Comparison of ENCODE assay signal across 8 mouse cellular contexts in the genomic region with DNA sequence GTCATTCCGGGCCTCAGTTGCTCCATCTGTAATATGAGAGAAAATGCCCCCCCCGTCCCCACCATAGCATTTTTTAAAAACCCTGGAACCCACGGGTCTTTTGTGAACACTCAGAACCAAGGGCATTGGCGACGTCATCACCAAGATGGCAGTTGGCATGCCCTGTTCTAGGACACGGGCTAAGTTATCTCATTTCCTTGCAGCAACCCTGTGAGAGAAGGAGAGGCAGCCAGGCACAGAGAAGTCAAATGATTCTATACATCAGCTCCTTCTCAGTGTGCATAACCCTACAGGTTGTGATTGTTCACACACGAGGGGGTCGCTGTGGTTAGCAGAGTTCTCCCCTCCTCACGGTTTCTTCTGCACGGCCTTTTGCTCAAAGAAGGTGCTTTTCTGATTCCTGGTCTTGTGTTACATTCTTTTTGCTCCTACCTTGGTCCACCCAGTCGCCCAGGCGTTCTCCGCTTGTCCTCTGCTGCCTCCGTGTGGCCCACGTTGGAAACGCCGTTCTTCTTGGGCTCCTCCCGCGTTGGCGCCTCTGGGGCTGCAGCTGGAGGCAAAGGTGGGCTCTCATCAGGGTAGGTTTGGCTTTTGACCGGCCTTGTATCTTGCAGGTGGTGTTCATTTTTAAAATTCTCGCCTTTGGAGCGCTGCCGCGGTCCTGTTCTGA. TPM values are rescaled to one million over a fixed set of nuclear protein-coding genes. Genes with fewer than 3 reads are reported as not detected.
DNase-seq lines count a peak whose midpoint lies in the region; ATAC-seq and TF ChIP-seq lines count a peak whose summit lies in the region.

No protein-coding gene starts in this region.

- no peaks in the 10 kb centered on the region for H3K9me3 ChIP-seq in forebrain, embryonic 10.5 days
- no peaks in the 10 kb centered on the region for H3K9me3 ChIP-seq in heart, postnatal 0 days (replicated peaks; ENCODE audit: control insufficient read depth, low read length)
- H3K9me3 ChIP-seq in liver, embryonic 13.5 days (replicated peaks): no peaks in the 10 kb centered on the region
- H3K9me3 ChIP-seq in neural tube, embryonic 13.5 days: no peaks in the 10 kb centered on the region

- peaks cover 69% of the 10 kb centered on the region for H3K27me3 ChIP-seq in forebrain, embryonic 10.5 days (ENCODE audit: poor library complexity, severe bottlenecking)
- peaks cover 16% of the 10 kb centered on the region for H3K27me3 ChIP-seq in heart, postnatal 0 days (ENCODE audit: control insufficient read depth, insufficient read depth, low read length)
- H3K27me3 ChIP-seq in liver, embryonic 13.5 days: peaks cover 12% of the 10 kb centered on the region
- H3K27me3 ChIP-seq in neural tube, embryonic 13.5 days: peaks cover 17% of the 10 kb centered on the region
- no peaks in the 10 kb centered on the region for H3K27me3 ChIP-seq in testis, adult 2 months (ENCODE audit: control insufficient read depth, insufficient read depth, low read length)

- TF ChIP-seq POLR2A in testis, adult 2 months (IDR thresholded peaks at IDR 0.05; ENCODE audit: control insufficient read depth, low read depth, low read length): no peak

- H3K36me3 ChIP-seq in forebrain, embryonic 10.5 days (replicated peaks): no peaks in the 10 kb centered on the region
- no peaks in the 10 kb centered on the region for H3K36me3 ChIP-seq in heart, postnatal 0 days (replicated peaks; ENCODE audit: control insufficient read depth, insufficient read depth, low read length)
- H3K36me3 ChIP-seq in liver, embryonic 13.5 days: no peaks in the 10 kb centered on the region
- no peaks in the 10 kb centered on the region for H3K36me3 ChIP-seq in neural tube, embryonic 13.5 days
- no peaks in the 10 kb centered on the region for H3K36me3 ChIP-seq in testis, adult 2 months (ENCODE audit: control insufficient read depth, insufficient read depth, low read length)

- peak; percentile 93 for TF ChIP-seq CTCF in heart, postnatal 0 days (IDR thresholded peaks at IDR 0.05; ENCODE audit: low read depth)
- peak; percentile 90; the same call in 1 of the 2 replicates for TF ChIP-seq CTCF in testis, adult 2 months (IDR thresholded peaks at IDR 0.05; ENCODE audit: control insufficient read depth, insufficient read depth, insufficient replicate concordance, low read depth, low read length)

- H3K4me2 ChIP-seq in heart, postnatal 0 days (ENCODE audit: low read depth, low read length): no peak overlapping the region
- H3K4me2 ChIP-seq in liver, embryonic 13.5 days: no peak overlapping the region
- peak overlapping the region; percentile 34 for H3K4me2 ChIP-seq in neural tube, embryonic 13.5 days

- peaks cover 43% of the 10 kb centered on the region for H3K4me1 ChIP-seq in forebrain, embryonic 10.5 days
- no peaks in the 10 kb centered on the region for H3K4me1 ChIP-seq in heart, postnatal 0 days (ENCODE audit: control insufficient read depth, insufficient read depth)
- no peaks in the 10 kb centered on the region for H3K4me1 ChIP-seq in liver, embryonic 13.5 days (replicated peaks)
- peaks cover 7% of the 10 kb centered on the region; the same call in 1 of the 2 replicates for H3K4me1 ChIP-seq in neural tube, embryonic 13.5 days (replicated peaks)
- H3K4me1 ChIP-seq in testis, adult 2 months (ENCODE audit: control insufficient read depth, insufficient read depth, low read length): peaks cover 21% of the 10 kb centered on the region

- peak overlapping the region; percentile 16; the same call in 1 of the 2 replicates for H3K4me3 ChIP-seq in forebrain, embryonic 10.5 days
- no peak overlapping the region for H3K4me3 ChIP-seq in heart, postnatal 0 days (ENCODE audit: low read depth, low read length)
- no peak overlapping the region for H3K4me3 ChIP-seq in liver, embryonic 13.5 days (replicated peaks)
- no peak overlapping the region for H3K4me3 ChIP-seq in neural tube, embryonic 13.5 days
- H3K4me3 ChIP-seq in testis, adult 2 months (ENCODE audit: control insufficient read depth, low read depth, low read length): peak overlapping the region; percentile 32

- TF ChIP-seq EP300 in heart, postnatal 0 days (IDR thresholded peaks at IDR 0.05; ENCODE audit: low read depth): no peak

- ATAC-seq in heart, postnatal 0 days (ENCODE audit: insufficient read depth, low read depth): 0 out of 2 replicates have a peak, but pooled peaks have one; percentile 30
- no peak for ATAC-seq in liver, embryonic 13.5 days (ENCODE audit: low read depth)
- peak; percentile 60 for ATAC-seq in neural tube, embryonic 13.5 days (ENCODE audit: low read depth)

- H3K9ac ChIP-seq in heart, postnatal 0 days (replicated peaks; ENCODE audit: low read depth, low read length): no peak overlapping the region
- no peak overlapping the region for H3K9ac ChIP-seq in liver, embryonic 13.5 days
- H3K9ac ChIP-seq in neural tube, embryonic 13.5 days: no peak overlapping the region

- H3K27ac ChIP-seq in forebrain, embryonic 10.5 days: no peak overlapping the region
- no peak overlapping the region for H3K27ac ChIP-seq in heart, postnatal 0 days (ENCODE audit: low read depth)
- no peak overlapping the region for H3K27ac ChIP-seq in liver, embryonic 13.5 days
- no peak overlapping the region for H3K27ac ChIP-seq in neural tube, embryonic 13.5 days (replicated peaks)
- no peak overlapping the region for H3K27ac ChIP-seq in testis, adult 2 months (ENCODE audit: control insufficient read depth, insufficient read depth, low read depth, low read length)

- peak; percentile 58 for DNase-seq in CD4-positive helper T cell, adult 2 months (ENCODE audit: low read depth, low spot score)
- peak; percentile 81 for DNase-seq in brain, adult 2 months (ENCODE audit: low read depth, low spot score)
- peak; percentile 85 for DNase-seq in forebrain, embryonic 10.5 days (ENCODE audit: extremely low spot score, low spot score)
- DNase-seq in heart, postnatal 0 days (ENCODE audit: low spot score): peak; percentile 31
- peak; percentile 56 to 90 for DNase-seq in kidney, postnatal 36 days
- DNase-seq in liver, embryonic 13.5 days: peak; percentile 34

- 18% methylated on average over 25 of the region's 25 CpGs for WGBS in forebrain, embryonic 10.5 days
- WGBS in heart, postnatal 0 days: 14% methylated on average over 25 of the region's 25 CpGs
- 13% methylated on average over 25 of the region's 25 CpGs for WGBS in liver, embryonic 13.5 days (ENCODE audit: insufficient replicate concordance)
- 16% methylated on average over 25 of the region's 25 CpGs for WGBS in neural tube, embryonic 13.5 days

RNA-seq across cellular contexts. Expression of a gene that starts 44.2 kb away (rescaled TPM):
- polyA plus RNA-seq in forebrain, embryonic 10.5 days (2016; fragmentation: Nextera tagmentation; extraction: Ambion mirVana): 5.6 and 7.0 TPM in 2 replicates
- total RNA-seq in heart, postnatal 0 days (2014; rRNA removed; ENCODE audit: low replicate concordance): 0.81 TPM in 1 of 2 replicates, not detected in the other
- 0.04 TPM in 1 of 2 replicates, not detected in the other for polyA plus RNA-seq in heart, postnatal 0 days (2015; fragmentation: Nextera tagmentation; extraction: Ambion mirVana)
- polyA plus RNA-seq in liver, embryonic 13.5 days (2015; fragmentation: Nextera tagmentation; extraction: Ambion mirVana): not detected in 2 replicates
- polyA plus RNA-seq in neural tube, embryonic 13.5 days (2015; fragmentation: Nextera tagmentation; extraction: Ambion mirVana): 0.14 and 0.17 TPM in 2 replicates
- polyA plus RNA-seq in testis, adult 2 months (2012; rRNA removed): 3.8 and 6.3 TPM in 2 replicates

Comparison
In these comparisons a context has a peak if more than half of its experiments do, and no peak if none do; other contexts are left out.
1. DNase-seq: peak in every context shown above with its lines; median percentile 85 in forebrain, embryonic 10.5 days; 81 in brain, adult 2 months; 73 in kidney, postnatal 36 days; 58 in CD4-positive helper T cell, adult 2 months; 34 in liver, embryonic 13.5 days; 31 in heart, postnatal 0 days.
2. H3K4me3 ChIP-seq: peak in forebrain, embryonic 10.5 days (single experiment) and testis, adult 2 months (single experiment); none in heart, postnatal 0 days (single experiment), liver, embryonic 13.5 days (single experiment) and neural tube, embryonic 13.5 days (single experiment).